Comparison of ENCODE assay signal across 20 mouse cellular contexts in the genomic region with DNA sequence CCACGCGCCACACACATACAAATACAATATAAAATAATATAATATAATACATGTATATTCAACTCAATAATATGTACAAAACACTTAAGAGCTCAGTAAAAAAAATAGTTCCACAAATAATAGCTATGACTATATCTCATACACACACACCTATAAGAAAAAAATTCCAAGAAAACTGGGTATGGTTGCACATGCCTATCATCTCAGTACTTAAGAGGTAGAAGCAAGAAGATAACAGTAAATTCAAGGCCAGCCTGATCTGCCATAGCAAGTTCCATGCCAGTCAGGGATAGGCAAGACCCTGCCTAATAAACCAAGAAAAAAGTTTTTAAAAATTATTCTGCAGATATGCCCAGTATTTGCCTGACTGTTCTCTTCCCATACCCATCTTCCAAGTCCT. TPM values are rescaled to one million over a fixed set of nuclear protein-coding genes. Genes with fewer than 3 reads are reported as not detected.
"Had no signal": no experiment of that assay in that cellular context is flagged by ENCODE, and none has a peak within 500 bp of the region (broad histone marks: within the 10 kb centered on the region; RNA-seq: fewer than 3 reads in every experiment).

No protein-coding gene starts in this region.

- H3K4me2 ChIP-seq: lung, embryonic 14.5 days; midbrain, embryonic 12.5 days; neural tube, embryonic 13.5 days; neural tube, embryonic 15.5 days had no signal

- ATAC-seq: midbrain, embryonic 16.5 days had no signal

- H3K9me3 ChIP-seq: midbrain, embryonic 10.5 days; midbrain, embryonic 12.5 days; neural tube, embryonic 13.5 days; neural tube, embryonic 15.5 days had no signal

- H3K4me3 ChIP-seq: midbrain, embryonic 10.5 days; midbrain, embryonic 12.5 days; myocyte; neural tube, embryonic 13.5 days; neural tube, embryonic 15.5 days had no signal

- H3K36me3 ChIP-seq: midbrain, embryonic 12.5 days; neural tube, embryonic 13.5 days; neural tube, embryonic 15.5 days had no signal

- DNase-seq: lung, embryonic 14.5 days; lung, postnatal 10 days; lung, postnatal 4 days; midbrain, embryonic 14.5 days; retina, postnatal 1 day; right cerebral cortex, adult 18-20 months; right cerebral cortex, postnatal 25 days; right cerebral cortex, postnatal 4 days; spleen, adult 18-20 months; thymus, adult 18-20 months; thymus, postnatal 14 days; thymus, postnatal 36 days had no signal

- H3K27ac ChIP-seq: midbrain, embryonic 10.5 days; midbrain, embryonic 12.5 days; neural tube, embryonic 13.5 days; neural tube, embryonic 15.5 days had no signal

- H3K9ac ChIP-seq: lung, embryonic 14.5 days; midbrain, embryonic 12.5 days; neural tube, embryonic 13.5 days; neural tube, embryonic 15.5 days had no signal

- H3K27me3 ChIP-seq: midbrain, embryonic 12.5 days; neural tube, embryonic 13.5 days; neural tube, embryonic 15.5 days had no signal

RNA-seq across cellular contexts. Expression of a gene that starts 41.3 kb away (rescaled TPM):
- total RNA-seq: megakaryocyte-erythroid progenitor cell, adult 5-6 weeks had no signal
- polyA plus RNA-seq: midbrain, embryonic 10.5 days; midbrain, embryonic 14.5 days; neural tube, embryonic 13.5 days; small intestine, adult 2 months had no signal
